Mouse (Mus musculus) liver, postnatal 0 days (tissue): ENCODE measurements around the gene Slc6a9.
A peak's percentile ranks its signal among the peaks of the same experiment; 100 is the strongest.

Experiments
- CTCF ChIP-seq: sonication (generic); IDR thresholded peaks from 2 replicates; pipeline ENCODE4 v1.5.1; 2016; ENCODE audit warnings: antibody characterized with exemption, low read depth
- EP300 ChIP-seq: IDR thresholded peaks from 2 replicates; pipeline ENCODE4 v1.6.1; 2016; ENCODE audit warnings: antibody characterized with exemption, low read depth, mild to moderate bottlenecking

- peak; percentile 83 for TF ChIP-seq CTCF
- TF ChIP-seq EP300, result no peak
Measured at GRCm38 (mm10) chr4:117867823-117868222, 33.5 kb downstream of the Slc6a9 start.
